Mouse (Mus musculus) skeletal muscle tissue, adult 2 months (tissue): Measurements from ENCODE around the gene Cenpb.

Source experiments
- DNase-seq: peaks from one replicate; pipeline ENCODE4 v3.0.0-alpha.2; 2012; ENCODE audit warnings: low read depth, low spot score

Cenpb gene

DNA sequence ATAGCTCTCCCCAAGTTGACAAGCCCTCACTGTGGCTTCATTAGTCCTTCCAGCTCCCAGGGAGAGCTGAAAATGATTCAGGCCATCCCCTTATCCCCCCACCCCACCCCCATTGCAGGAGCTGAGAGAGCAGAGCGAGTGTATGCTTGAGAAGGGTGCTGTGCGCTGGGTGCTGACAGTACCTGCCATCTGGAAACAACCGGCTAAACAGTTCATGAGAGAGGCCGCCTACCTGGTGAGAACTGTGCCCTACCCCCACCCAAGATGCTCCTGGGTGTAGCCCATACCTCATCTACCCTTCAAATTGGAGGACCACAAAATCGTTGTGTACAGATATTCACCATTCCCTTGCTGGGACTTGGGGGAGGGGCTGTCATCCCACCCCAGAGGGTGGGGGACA, 40.6 kb downstream of the Cenpb start:
- no peak for DNase-seq

DNA sequence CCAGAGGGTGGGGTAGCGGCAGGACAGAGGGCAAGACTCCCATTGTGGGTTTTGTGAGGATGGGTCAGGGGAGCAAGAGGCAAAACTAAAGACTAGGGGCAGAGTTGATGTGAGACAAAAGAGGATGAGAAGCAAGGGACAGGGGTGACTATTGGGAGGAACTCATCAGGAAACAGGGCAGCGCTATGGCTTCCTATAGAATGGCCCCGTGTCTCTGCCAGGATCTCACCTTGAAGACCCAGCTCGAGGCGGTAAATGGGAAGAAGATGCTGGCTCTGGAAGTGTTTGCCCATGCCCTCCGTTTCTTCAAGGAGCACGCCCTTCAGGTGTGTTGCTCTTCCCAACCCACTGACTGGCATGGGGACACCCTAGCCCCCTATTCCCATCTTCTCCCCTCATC, 41.1 kb downstream of the Cenpb start:
- DNase-seq = no peak

DNA sequence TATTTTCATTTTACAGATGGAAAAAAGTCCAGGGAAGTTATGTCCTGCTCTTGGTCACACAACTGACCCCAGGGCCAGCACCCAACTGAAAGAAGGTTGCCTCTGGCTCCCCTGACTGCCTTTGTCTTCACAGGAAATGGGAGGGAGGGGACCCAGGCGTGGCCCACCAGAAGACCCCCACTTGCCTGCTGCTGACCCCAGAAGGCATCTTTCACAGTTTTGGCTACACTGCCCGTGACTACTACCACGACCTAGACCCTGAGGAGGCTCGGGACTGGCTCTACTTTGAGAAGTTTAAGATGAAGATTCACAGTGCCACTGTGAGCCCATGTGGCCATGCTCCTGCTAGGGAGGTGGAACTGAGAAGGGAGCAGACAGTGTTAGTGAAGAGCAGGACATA, 41.6 kb downstream of the Cenpb start:
- no peak for DNase-seq

DNA sequence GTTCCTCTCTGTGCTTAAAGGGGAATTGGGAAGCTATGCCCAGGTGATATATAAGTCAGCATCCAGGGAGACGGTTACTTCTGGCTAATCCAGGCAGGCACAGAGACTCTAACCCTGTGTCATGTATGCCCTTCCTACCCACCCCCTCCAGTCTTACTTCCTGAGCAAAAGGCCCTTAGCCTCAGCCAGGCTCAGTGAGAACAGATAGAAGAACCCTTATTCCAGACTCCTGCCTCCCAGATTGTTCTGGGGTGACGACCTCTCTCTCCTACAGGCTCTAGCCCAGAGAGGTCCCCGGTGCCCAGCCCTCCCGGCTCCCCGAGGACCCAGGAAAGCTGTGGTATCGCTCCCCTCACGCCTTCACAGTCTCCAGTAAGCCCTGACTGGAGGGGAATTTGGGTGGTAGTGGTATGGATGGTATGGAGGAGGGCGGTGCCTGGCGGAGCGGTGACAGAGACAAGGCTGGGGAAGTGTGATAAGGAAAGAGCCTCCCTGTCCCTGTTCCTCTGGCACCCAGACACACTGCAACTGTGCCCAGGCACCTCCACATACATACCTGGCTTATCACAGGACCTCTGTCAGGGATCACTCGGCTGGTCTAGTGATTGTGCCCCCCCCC, 44.2 kb downstream of the Cenpb start:
- no peak for DNase-seq

DNA sequence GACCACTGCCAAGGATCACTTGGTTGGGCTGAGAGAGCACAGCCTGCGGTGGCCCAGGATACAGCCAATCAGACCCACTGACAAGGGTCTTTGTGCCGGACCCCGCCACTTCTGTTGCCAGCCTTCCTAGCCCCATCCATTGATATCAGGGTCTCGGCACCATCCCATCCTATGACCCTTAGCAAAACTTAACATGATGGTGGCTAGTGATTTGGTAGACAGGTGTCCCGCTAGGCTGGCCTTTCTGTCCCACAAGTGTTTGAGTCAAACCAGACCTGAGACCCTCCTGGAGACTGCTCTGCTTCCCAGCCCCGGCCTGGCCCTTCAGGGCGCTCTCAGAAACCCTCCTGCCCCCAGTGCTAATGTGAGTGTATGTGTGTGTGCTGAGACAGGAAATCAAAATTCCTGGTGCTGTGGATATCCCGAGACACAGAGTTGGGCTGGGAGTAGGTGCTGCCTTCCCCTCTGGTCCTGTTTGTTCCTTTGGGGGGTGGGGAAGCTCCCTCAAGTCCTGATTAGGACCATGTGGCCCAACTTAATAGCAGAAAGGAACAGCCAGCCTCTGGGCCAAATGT, 45.0 kb downstream of the Cenpb start:
- DNase-seq = no peak

DNA sequence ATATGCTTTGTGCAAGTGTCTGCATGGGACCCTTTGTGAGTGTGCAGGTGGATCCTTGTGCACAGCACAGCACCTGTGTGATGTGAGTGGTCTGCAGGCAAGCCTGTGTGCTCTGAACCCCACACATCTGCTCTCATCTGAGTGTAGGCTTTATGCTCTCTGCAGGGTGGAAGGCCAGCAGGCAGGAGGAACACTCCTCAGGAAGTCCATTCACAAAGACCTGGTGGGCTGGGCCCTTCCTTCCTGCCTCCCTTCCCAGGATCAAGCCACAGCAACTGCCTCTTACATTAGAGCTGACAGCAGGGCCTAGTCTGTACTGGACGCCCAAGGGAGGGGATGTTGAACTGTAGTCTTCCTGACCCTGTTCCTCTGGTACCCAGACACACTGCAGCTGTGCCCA, 45.5 kb downstream of the Cenpb start:
- peak; percentile 43 for DNase-seq

DNA sequence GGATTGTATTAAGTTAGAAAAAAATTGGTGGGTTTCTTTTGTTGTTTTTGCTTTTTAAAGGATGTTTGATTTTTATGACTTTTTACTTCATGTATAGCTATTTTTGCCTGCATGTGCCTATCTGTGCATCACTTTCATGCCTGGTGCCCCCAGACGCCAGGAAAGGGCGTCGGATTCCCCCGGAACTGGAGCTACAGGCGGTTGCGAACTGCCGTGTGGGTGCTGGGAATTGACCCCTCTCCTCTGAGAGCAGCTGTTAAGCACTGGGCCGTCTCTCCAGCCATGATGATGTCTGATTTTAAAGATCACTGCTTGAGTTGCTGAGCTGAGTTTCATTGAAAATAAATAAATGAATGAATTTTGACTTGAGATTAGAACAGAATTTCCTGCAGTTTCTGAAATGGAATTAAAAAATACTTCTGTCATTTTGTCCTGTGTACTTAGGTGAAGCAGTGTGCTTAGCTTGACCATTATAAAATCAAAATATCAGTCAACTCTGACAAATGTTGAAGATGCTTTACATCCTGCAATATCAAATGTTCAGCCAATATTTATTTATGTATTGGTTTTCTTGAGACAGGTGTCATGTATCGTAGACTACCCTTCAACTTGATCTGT, 46.8 kb downstream of the Cenpb start, which contains the start of gene Gm11037:
Gene Gm11037, plus strand, starts transcription at position 568 of the 618 bp plus-strand sequence.
- no peak for DNase-seq

DNA sequence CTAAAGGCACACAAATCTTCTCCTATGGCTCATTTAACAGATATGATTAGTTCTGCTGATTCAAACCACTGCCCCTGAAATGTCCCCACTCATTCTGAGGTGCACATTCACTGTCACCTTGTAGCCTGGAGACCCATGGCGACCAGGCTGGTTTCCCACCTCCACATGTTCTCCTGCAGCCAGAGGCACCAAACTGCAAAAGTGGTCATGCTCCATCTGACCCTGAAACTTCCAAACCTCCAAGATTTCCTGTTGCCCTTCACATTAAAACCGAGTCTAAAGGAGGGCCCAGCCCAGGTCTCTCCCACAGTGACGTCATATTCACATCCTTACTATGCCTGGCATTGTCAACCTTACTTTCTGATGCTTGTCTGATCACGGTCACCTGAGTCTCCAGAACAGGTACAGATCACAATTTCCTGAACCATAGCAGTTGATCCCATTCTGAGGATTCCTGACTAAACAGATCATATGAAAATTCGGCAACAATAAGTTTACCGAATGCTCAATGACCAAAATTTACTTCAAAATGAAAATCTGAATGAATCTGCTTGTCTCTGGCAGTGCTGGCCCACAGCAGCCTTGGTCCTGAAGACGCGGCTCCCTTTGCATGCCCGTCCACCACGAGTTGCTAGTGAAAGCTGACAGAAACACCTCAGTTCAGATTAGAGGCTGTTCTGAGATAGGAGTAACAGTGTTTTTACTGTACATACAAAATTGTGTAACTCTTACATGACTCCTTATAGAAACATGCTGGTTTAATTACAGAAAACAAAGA, 47.6 kb downstream of the Cenpb start:
- no peak for DNase-seq

DNA sequence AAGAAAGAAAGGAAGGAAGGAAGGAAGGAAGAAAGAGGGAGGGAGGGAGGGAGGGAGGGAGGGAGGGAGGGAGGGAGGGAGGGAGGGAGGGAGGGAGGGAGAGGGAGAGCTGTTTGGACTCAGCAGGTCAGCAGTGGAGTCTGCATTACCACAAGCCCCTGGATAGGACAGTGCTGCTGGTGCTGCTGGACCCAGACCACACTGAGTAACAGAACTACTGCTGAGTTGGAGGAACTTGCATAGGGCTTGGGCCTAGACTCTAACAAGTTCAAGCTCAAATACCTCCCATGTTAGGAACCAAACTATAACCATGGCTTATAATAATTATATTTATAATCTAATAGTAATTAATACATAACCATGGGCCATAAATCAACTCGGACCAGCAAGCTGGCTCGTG, 49.0 kb downstream of the Cenpb start:
- no peak for DNase-seq

DNA sequence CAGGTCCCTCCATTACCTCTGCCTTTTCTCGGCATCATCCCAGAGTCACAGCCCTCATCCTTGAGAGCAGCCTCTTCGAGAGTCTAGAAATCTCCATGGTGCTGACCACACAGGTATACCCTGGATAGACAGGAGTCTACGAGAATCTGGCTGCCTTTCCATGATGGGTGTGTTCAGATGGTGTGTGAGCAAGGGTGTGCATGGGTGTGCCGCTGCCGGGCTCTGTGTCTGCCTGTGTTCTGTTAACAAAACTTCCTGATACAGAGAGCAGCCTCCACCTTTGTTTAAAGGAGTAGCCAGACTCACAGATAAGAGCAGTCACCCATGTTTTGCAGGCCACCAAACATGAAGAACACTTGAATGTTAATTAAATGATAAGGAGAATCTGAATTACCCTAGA, 50.0 kb downstream of the Cenpb start:
- DNase-seq = no peak

DNA sequence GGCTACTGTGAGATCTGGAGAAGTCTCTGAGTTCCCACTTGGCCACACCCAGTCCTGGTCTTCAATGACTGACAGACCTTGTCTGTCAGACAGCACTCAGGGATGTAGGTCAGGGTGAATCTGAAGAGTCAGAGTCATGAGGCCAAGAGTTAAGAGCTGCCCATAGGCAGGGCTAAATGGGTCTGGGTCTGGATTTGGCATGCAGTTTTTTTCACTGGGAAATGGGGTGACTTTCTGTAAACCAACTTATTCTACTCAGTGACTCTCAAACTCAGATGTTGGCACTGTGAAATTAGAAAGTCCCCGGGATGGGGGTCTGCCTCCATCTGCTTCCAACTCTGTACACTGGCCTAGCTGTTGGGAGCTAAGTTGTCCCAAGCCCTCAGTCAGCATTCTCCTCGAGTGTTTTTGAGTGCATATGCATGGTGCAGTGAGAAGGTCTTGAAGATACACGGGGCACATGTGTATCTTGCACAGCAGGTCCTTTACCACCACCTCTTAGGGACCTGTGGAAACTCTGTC, 51.2 kb downstream of the Cenpb start:
- no peak for DNase-seq

DNA sequence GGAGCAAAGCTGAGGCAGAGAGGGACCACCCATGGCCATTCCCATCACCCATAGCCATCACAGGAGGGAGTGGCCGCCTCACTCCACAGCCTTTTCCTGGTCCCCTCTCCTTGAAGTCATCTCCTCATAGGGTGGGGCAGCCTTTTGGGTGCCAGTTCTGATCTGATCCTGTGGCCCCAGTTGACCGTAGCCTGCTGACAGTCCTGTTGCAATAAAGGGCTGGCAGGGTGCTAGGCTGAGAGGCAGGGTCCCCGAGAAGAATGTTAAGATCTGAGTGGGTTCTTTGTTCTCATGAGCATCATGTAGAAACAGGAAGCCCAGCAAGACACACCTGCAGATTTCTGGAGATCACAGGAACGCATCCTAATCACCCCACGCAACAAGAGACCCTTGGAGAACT, 51.7 kb downstream of the Cenpb start:
- peak; percentile 40 for DNase-seq

DNA sequence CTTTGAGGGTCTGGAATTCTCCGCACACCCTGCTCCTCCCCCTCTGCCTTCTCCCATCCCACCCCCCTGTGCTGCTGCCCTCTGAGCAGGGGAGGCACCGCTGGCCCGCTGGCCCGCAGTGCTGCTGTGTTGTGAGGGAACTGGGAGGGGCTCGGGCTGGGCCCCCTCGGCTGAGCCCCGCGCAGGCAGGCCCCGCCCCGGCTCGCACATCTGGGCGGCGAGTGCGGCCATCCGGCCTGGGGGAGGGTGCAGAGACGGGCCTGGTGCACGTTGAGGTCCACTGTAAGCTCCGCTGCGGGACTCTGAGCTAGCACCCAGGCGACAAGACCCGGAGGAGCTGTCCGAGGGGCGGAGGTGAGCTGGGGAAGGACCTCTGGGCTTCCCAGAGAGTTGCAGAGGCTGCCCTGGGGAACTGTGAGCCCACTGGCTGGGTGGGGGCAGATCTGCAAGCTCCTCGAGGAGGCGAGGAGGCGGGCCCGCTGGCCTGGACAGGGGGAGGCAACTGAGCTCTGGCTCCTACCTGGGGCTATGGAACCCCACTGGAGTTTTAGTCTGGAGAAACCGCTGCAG, 52.6 kb downstream of the Cenpb start, which contains the start of gene Hspa12b:
Gene Hspa12b, plus strand, starts transcription at position 120 of the 570 bp plus-strand sequence.
- DNase-seq = no peak

DNA sequence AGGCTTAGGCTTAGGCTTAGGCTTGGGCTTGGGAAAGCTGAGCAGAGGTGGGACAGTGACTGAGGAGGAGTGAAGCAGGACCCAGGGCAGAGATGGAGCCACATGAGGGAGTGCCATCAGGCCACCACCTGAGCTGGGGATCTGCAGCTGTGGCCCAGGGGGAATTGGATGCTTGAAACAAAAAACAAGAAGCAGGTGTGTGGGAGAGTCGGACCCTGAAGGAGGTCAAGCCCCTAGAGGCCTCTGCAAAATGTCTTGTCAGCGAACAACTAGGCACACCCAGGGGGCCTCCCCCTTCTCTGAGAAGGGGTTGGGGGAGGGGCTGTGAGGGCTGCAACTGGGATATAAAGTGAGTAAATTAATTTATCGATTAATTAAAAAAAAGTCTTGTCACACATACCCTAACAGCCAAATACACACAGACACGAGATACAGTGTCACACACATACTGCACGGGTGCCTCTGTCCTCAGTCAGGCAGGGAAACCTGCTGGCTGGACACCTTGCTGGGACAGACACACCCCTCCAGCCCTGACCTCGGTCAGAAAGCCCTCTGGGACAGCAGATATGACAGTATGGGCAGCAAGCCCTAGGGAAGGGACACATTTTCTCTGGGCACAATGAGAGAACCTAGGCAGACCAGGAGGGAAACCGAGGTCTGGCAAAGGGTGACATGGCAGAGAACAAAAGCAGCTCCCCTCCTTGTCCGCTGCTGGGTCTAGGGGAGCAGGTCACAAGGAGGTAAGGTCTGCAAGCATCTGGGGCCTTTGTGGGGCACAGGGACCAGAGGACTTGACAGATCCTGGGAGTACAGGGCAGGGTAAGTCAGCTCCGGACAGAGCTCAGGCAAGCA, 53.7 kb downstream of the Cenpb start:
- DNase-seq = no peak
